Mouse (Mus musculus) heart, adult 8-10 months (tissue): ENCODE results near the gene Dbr1. TPM values are rescaled to one million over a fixed set of nuclear protein-coding genes. Genes with fewer than 3 reads are reported as not detected.
A peak's percentile ranks its signal among the peaks of the same experiment; 100 is the strongest.
"Not testable (repeated sequence)": the region's sequence is repeated elsewhere in the genome, so short reads cannot be mapped to it uniquely, and the experiment has no call there.

Source experiments
- DNase-seq: peaks from one replicate; pipeline ENCODE4 v3.0.0; 2022; ENCODE audit warnings: low spot score
- total RNA-seq, 4 experiments: library from RNA; stranded (reverse); gene quantifications; 2 replicates each; pipeline ENCODE4 v1.2.4; 2022

Gene Dbr1
- total RNA-seq: 1 to 10 TPM; 5.2 to 6.7 (median 5.6) TPM

GRCm38 (mm10) chr9:99575677-99576480 lies at the start of gene Dbr1:
Gene Dbr1 (plus strand): TSS chr9:99575799.
- DNase-seq: peak; percentile 95

- no peak for DNase-seq
Measured at GRCm38 (mm10) chr9:99531865-99532264, 43.7 kb upstream of the Dbr1 start.

GRCm38 (mm10) chr9:99546259-99546658 lies 29.3 kb upstream of the Dbr1 start:
- DNase-seq: no peak

GRCm38 (mm10) chr9:99552068-99552467 lies 23.5 kb upstream of the Dbr1 start:
- DNase-seq: no peak

- peak; percentile 15 for DNase-seq
Measured at GRCm38 (mm10) chr9:99553049-99553448, 22.6 kb upstream of the Dbr1 start.

- DNase-seq: no peak
Measured at GRCm38 (mm10) chr9:99554052-99554451, 21.5 kb upstream of the Dbr1 start.

- no peak for DNase-seq
Measured at GRCm38 (mm10) chr9:99555253-99555652, 20.3 kb upstream of the Dbr1 start.

GRCm38 (mm10) chr9:99557580-99558300 lies 17.9 kb upstream of the Dbr1 start:
- no peak for DNase-seq

- DNase-seq: no peak
Measured at GRCm38 (mm10) chr9:99558824-99559556, 16.6 kb upstream of the Dbr1 start.

- DNase-seq: no peak
Measured at GRCm38 (mm10) chr9:99559557-99559904, 16.1 kb upstream of the Dbr1 start.

- DNase-seq: no peak
Measured at GRCm38 (mm10) chr9:99560389-99560788, 15.2 kb upstream of the Dbr1 start.

GRCm38 (mm10) chr9:99563714-99564113 lies 11.9 kb upstream of the Dbr1 start:
- peak; percentile 50 for DNase-seq

GRCm38 (mm10) chr9:99568023-99568346 lies 7.6 kb upstream of the Dbr1 start:
- DNase-seq: no peak

- DNase-seq: peak; percentile 83
Measured at GRCm38 (mm10) chr9:99568347-99569070, 7.1 kb upstream of the Dbr1 start, which contains the start of gene Armc8. Gene Armc8 (minus strand): TSS chr9:99568899.

- no peak for DNase-seq
Measured at GRCm38 (mm10) chr9:99569071-99569397, 6.6 kb upstream of the Dbr1 start.

GRCm38 (mm10) chr9:99580655-99581054 lies 5.1 kb downstream of the Dbr1 start:
- DNase-seq: peak; percentile 7

GRCm38 (mm10) chr9:99587505-99588202 lies 12.1 kb downstream of the Dbr1 start:
- peak; percentile 21 for DNase-seq

GRCm38 (mm10) chr9:99591144-99591543 lies 15.5 kb downstream of the Dbr1 start:
- no peak for DNase-seq

- DNase-seq: not testable (repeated sequence)
Measured at GRCm38 (mm10) chr9:99599127-99599526, 23.5 kb downstream of the Dbr1 start.

GRCm38 (mm10) chr9:99603566-99603965 lies 28.0 kb downstream of the Dbr1 start:
- DNase-seq: no peak

- no peak for DNase-seq
Measured at GRCm38 (mm10) chr9:99612202-99612601, 36.6 kb downstream of the Dbr1 start, which contains the start of gene A4gnt. Gene A4gnt (plus strand): TSS chr9:99612502.
